Mouse (Mus musculus) adrenal gland, postnatal 4 days (tissue): ENCODE measurements around the gene Clcn1. TPM values are rescaled to one million over a fixed set of nuclear protein-coding genes. Genes with fewer than 3 reads are reported as not detected.

Experiments used
- DNase-seq, 2 experiments: peaks; one replicate each; pipeline ENCODE4 v3.0.0; 2021 to 2022; ENCODE audit warnings: low spot score in 2 of 2, mixed read lengths in 2 of 2
- total RNA-seq, 2 experiments: library from RNA; stranded (reverse); gene quantifications; 2 replicates each; pipeline ENCODE4 v1.2.3; 2021

Clcn1 gene
- total RNA-seq, 2 experiments from 2014 or later, result 1.5 to 2.6 TPM

- no peak for DNase-seq
These were observed 12.9 kb downstream of the Clcn1 start for GRCm38 (mm10) chr6:42299362-42299761.

- no peak for DNase-seq
These were observed 23.4 kb downstream of the Clcn1 start for GRCm38 (mm10) chr6:42309816-42310378.

GRCm38 (mm10) chr6:42310427-42311053 is 24.1 kb downstream of the Clcn1 start:
- no peak for DNase-seq

- DNase-seq, result no peak
These were observed 31.8 kb downstream of the Clcn1 start for GRCm38 (mm10) chr6:42318293-42318692.

GRCm38 (mm10) chr6:42323371-42324066 is 37.0 kb downstream of the Clcn1 start:
- DNase-seq, result no peak

- DNase-seq, result no peak
These were observed 37.6 kb downstream of the Clcn1 start for GRCm38 (mm10) chr6:42324067-42324481.

- DNase-seq, result no peak
These were observed 38.2 kb downstream of the Clcn1 start, which contains the start of gene Fam131b for GRCm38 (mm10) chr6:42324482-42325267. TSS of gene Fam131b (minus strand) at chr6:42324643.

GRCm38 (mm10) chr6:42325268-42325609 is 38.8 kb downstream of the Clcn1 start:
- peak in 1 of 2 experiments; percentile 47 for DNase-seq

GRCm38 (mm10) chr6:42326509-42326908 is 40.0 kb downstream of the Clcn1 start:
- no peak for DNase-seq

GRCm38 (mm10) chr6:42328757-42329156 is 42.3 kb downstream of the Clcn1 start:
- DNase-seq, result no peak

- no peak for DNase-seq
These were observed 43.7 kb downstream of the Clcn1 start for GRCm38 (mm10) chr6:42330216-42330615.

- no peak for DNase-seq
These were observed 44.5 kb downstream of the Clcn1 start for GRCm38 (mm10) chr6:42330946-42331345.

GRCm38 (mm10) chr6:42339189-42339588 is 52.7 kb downstream of the Clcn1 start:
- DNase-seq, result no peak

- no peak for DNase-seq
These were observed 53.5 kb downstream of the Clcn1 start for GRCm38 (mm10) chr6:42339981-42340380.

- no peak for DNase-seq
These were observed 55.7 kb downstream of the Clcn1 start for GRCm38 (mm10) chr6:42342171-42342570.

GRCm38 (mm10) chr6:42343361-42344120 is 57.1 kb downstream of the Clcn1 start:
- no peak for DNase-seq

- no peak for DNase-seq
These were observed 57.8 kb downstream of the Clcn1 start for GRCm38 (mm10) chr6:42344255-42344654.

GRCm38 (mm10) chr6:42348281-42349005 is 62.0 kb downstream of the Clcn1 start:
- DNase-seq, result no peak

GRCm38 (mm10) chr6:42349006-42349425 is 62.5 kb downstream of the Clcn1 start:
- peak in 1 of 2 experiments; percentile 51 for DNase-seq

GRCm38 (mm10) chr6:42349426-42350020 is 63.0 kb downstream of the Clcn1 start, which contains the start of gene Zyx:
TSS of gene Zyx (plus strand) at chr6:42349630.
- DNase-seq, result peak; percentile 82 to 88
